Mouse (Mus musculus): ENCODE results near the gene Usp19.

DNA sequence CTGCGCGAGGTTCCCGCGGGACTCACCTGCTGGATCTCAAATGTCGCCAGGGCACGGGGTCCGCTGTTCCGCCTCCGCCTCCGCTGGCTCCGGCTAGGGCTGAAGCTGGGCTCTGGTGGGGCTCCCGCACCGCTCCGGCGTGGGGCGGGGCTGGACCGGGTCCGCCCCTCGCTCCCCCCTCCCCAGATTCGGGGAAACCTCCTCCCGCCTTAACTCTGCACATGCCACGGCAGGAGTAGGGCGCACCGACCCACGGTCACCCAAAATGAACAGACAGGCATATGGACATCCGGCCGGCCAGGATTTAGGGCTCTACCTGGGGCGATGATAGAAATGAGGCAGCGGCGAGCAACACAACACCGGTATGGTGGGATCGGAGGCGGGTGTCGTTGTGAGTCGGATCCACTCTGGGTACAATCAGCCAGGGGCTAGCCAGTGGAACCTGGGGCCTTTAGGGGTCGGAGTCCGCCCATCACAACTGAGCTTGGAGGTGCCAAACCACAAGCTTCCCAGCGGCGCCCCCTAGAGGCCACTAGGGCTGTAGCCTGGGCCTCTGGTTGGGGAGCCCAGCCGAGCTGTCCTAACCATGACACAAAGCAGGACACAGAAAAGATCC is 38.0 kb upstream of the Usp19 start:
- TF ChIP-seq POLR2A (IDR thresholded peaks at IDR 0.05; ENCODE audit: borderline replicate concordance, extremely low read depth, insufficient read depth, insufficient read length, poor library complexity, severe bottlenecking) (peak; percentile 28; the same call in 1 of the 2 replicates), CTCF (IDR thresholded peaks at IDR 0.05; ENCODE audit: borderline replicate concordance, extremely low read depth, insufficient read depth, insufficient read length) (peak; percentile 91)
